Mouse (Mus musculus) ES-E14 (cell line): ENCODE data around the gene Ranbp2.

ENCODE experiments used
- CHD2 ChIP-seq: IDR thresholded peaks from 2 replicates; pipeline ENCODE4 v1.6.1; 2014; ENCODE audit warnings: mild to moderate bottlenecking, low read depth, low read length, inconsistent platforms
- HCFC1 ChIP-seq: IDR thresholded peaks from 2 replicates; pipeline ENCODE4 v1.6.1; 2012; ENCODE audit warnings: low read length, inconsistent platforms, borderline replicate concordance; ENCODE audit not compliant: insufficient read depth
- MAFK ChIP-seq: IDR thresholded peaks from 2 replicates; pipeline ENCODE4 v1.6.1; 2014; ENCODE audit warnings: mild to moderate bottlenecking, low read depth, low read length, inconsistent platforms; ENCODE audit not compliant: insufficient read depth
- ZC3H11A ChIP-seq: IDR thresholded peaks from 2 replicates; pipeline ENCODE4 v1.6.1; 2012; ENCODE audit warnings: low read depth, mild to moderate bottlenecking, inconsistent platforms, low read length, borderline replicate concordance
- ZNF384 ChIP-seq: IDR thresholded peaks from 2 replicates; pipeline ENCODE4 v1.6.1; 2012; ENCODE audit warnings: low read depth, low read length, inconsistent platforms

- no peak for TF ChIP-seq ZC3H11A
- TF ChIP-seq HCFC1: no peak
- TF ChIP-seq MAFK: no peak
- no peak for TF ChIP-seq ZNF384
- TF ChIP-seq CHD2: no peak
Measured at GRCm38 (mm10) chr10:58451575-58451974, 4.9 kb downstream of the Ranbp2 start.
